Mouse (Mus musculus): ENCODE measurements around the gene Notch1. TPM values are rescaled to one million over a fixed set of nuclear protein-coding genes. Genes with fewer than 3 reads are reported as not detected.

Notch1 gene
- polyA plus RNA-seq, 1 experiment from 2014 or later = 14.1 TPM

GRCm38 (mm10) chr2:26490760-26491301 is 25.6 kb downstream of the Notch1 start:
- H3K4me1 ChIP-seq (ENCODE audit: control insufficient read depth, insufficient read depth, low read length) = peaks cover 96% of the 10 kb centered on the region
- H3K36me3 ChIP-seq (ENCODE audit: control insufficient read depth, insufficient read depth, low read length) = no peaks in the 10 kb centered on the region
- no peak overlapping the region for H3K4me3 ChIP-seq (replicated peaks; ENCODE audit: low read length)
- no peak for ATAC-seq (ENCODE audit: insufficient read depth, low FRiP score)
- H3K27me3 ChIP-seq (ENCODE audit: control insufficient read depth, insufficient read depth, low read length) = no peaks in the 10 kb centered on the region
- peak overlapping the region; percentile 53 for H3K27ac ChIP-seq (ENCODE audit: low read length)
- peak overlapping the region; percentile 9; the same call in 1 of the 2 replicates for H3K9ac ChIP-seq (ENCODE audit: low read length)
- no peaks in the 10 kb centered on the region for H3K9me3 ChIP-seq (replicated peaks; ENCODE audit: control insufficient read depth, low read length)
- WGBS = 39% methylated on average over 4 of the region's 4 CpGs
- H3K4me2 ChIP-seq (ENCODE audit: low read depth, low read length) = no peak overlapping the region

GRCm38 (mm10) chr2:26488535-26489135 is 27.8 kb downstream of the Notch1 start:
- no peak overlapping the region for H3K4me2 ChIP-seq (ENCODE audit: low read depth, low read length)
- peak overlapping the region; percentile 14; the same call in 1 of the 2 replicates for H3K9ac ChIP-seq (ENCODE audit: low read length)
- 34% methylated on average over 9 of the region's 9 CpGs for WGBS
- H3K4me3 ChIP-seq (replicated peaks; ENCODE audit: low read length) = no peak overlapping the region
- H3K27me3 ChIP-seq (ENCODE audit: control insufficient read depth, insufficient read depth, low read length) = no peaks in the 10 kb centered on the region
- H3K27ac ChIP-seq (ENCODE audit: low read length) = peak overlapping the region; percentile 66; the same call in 1 of the 2 replicates
- H3K36me3 ChIP-seq (ENCODE audit: control insufficient read depth, insufficient read depth, low read length) = no peaks in the 10 kb centered on the region
- H3K9me3 ChIP-seq (replicated peaks; ENCODE audit: control insufficient read depth, low read length) = no peaks in the 10 kb centered on the region
- peak; percentile 21; the same call in 1 of the 2 replicates for ATAC-seq (ENCODE audit: insufficient read depth, low FRiP score)
- H3K4me1 ChIP-seq (ENCODE audit: control insufficient read depth, insufficient read depth, low read length) = peaks cover 89% of the 10 kb centered on the region

DNA sequence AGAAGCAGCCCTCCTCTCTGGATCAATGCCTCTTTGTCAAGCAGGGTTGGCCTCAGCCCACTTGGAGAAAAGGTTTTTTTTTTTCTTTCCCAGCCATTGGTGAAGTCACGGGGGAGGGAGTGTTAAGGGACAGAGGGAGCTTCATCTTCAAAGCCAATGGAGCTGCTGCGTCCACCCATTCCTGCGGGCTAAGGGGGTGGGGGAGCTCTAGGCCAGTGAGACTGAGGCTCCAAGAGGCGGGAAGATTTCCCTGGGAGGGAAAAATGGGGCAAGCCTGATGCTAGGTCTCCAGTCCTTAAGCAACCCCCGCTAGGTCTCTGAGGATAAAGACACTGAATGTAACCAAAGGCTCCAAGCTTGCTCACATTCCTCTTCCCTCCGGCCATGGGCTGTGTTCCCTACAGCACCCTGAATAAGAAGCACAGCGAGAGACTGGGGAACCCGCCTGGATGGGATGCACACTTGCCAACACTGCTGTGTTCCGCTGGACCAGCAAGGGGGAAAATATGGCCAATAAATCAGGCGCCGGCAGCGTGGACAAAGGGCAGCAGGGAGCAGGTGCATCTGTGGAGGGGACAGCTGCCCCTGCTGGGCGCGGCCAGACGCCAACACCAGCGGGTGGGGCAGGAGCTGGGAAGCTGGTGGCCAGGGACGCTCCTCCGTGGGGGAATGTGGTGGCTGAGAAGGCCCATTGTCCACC is 29.0 kb downstream of the Notch1 start:
- peaks cover 90% of the 10 kb centered on the region for H3K4me1 ChIP-seq (ENCODE audit: control insufficient read depth, insufficient read depth, low read length)

GRCm38 (mm10) chr2:26486835-26487321 is 29.6 kb downstream of the Notch1 start:
- Histone ChIP-seq H3K27me3 (ENCODE audit: control insufficient read depth, insufficient read depth, low read length) (no peaks in the 10 kb centered on the region), H3K4me3 (replicated peaks; ENCODE audit: low read length) (no peak overlapping the region), H3K9ac (ENCODE audit: low read length) (no peak overlapping the region; the same call in 1 of the 2 replicates), H3K36me3 (ENCODE audit: control insufficient read depth, insufficient read depth, low read length) (no peaks in the 10 kb centered on the region), H3K27ac (ENCODE audit: low read length) (peak overlapping the region; percentile 35; the same call in 1 of the 2 replicates), H3K4me2 (ENCODE audit: low read depth, low read length) (no peak overlapping the region), H3K4me1 (ENCODE audit: control insufficient read depth, insufficient read depth, low read length) (peaks cover 90% of the 10 kb centered on the region), H3K9me3 (replicated peaks; ENCODE audit: control insufficient read depth, low read length) (no peaks in the 10 kb centered on the region)
- ATAC-seq (ENCODE audit: insufficient read depth, low FRiP score) = no peak
- 32% methylated on average over 3 of the region's 3 CpGs for WGBS

More for the DNA sequence above, 29.0 kb downstream of the Notch1 start:
- Histone ChIP-seq H3K9me3 (replicated peaks; ENCODE audit: control insufficient read depth, low read length) (no peaks in the 10 kb centered on the region), H3K9ac (ENCODE audit: low read length) (0 out of 2 replicates have a peak overlapping the region, but pooled peaks have one; percentile 26), H3K27me3 (ENCODE audit: control insufficient read depth, insufficient read depth, low read length) (no peaks in the 10 kb centered on the region), H3K4me2 (ENCODE audit: low read depth, low read length) (peak overlapping the region; percentile 11; the same call in 1 of the 2 replicates), H3K36me3 (ENCODE audit: control insufficient read depth, insufficient read depth, low read length) (no peaks in the 10 kb centered on the region), H3K4me3 (replicated peaks; ENCODE audit: low read length) (no peak overlapping the region), H3K27ac (ENCODE audit: low read length) (peak overlapping the region; percentile 66)
- no peak for ATAC-seq (ENCODE audit: insufficient read depth, low FRiP score)
- 32% methylated on average over 18 of the region's 18 CpGs for WGBS

GRCm38 (mm10) chr2:26486264-26486810 is 30.1 kb downstream of the Notch1 start:
- no peaks in the 10 kb centered on the region for H3K27me3 ChIP-seq (ENCODE audit: control insufficient read depth, insufficient read depth, low read length)
- peaks cover 4% of the 10 kb centered on the region; the same call in 1 of the 2 replicates for H3K36me3 ChIP-seq (ENCODE audit: control insufficient read depth, insufficient read depth, low read length)
- no peak overlapping the region for H3K4me2 ChIP-seq (ENCODE audit: low read depth, low read length)
- no peak for ATAC-seq (ENCODE audit: insufficient read depth, low FRiP score)
- peaks cover 91% of the 10 kb centered on the region for H3K4me1 ChIP-seq (ENCODE audit: control insufficient read depth, insufficient read depth, low read length)
- H3K27ac ChIP-seq (ENCODE audit: low read length) = peak overlapping the region; percentile 35; the same call in 1 of the 2 replicates
- H3K4me3 ChIP-seq (replicated peaks; ENCODE audit: low read length) = no peak overlapping the region
- 40% methylated on average over 5 of the region's 5 CpGs for WGBS
- no peaks in the 10 kb centered on the region for H3K9me3 ChIP-seq (replicated peaks; ENCODE audit: control insufficient read depth, low read length)
- peak overlapping the region; percentile 19; the same call in 1 of the 2 replicates for H3K9ac ChIP-seq (ENCODE audit: low read length)

- peaks cover 86% of the 10 kb centered on the region for H3K4me1 ChIP-seq (ENCODE audit: control insufficient read depth, insufficient read depth, low read length)
- no peaks in the 10 kb centered on the region for H3K9me3 ChIP-seq (replicated peaks; ENCODE audit: control insufficient read depth, low read length)
- WGBS = 42% methylated on average over 7 of the region's 7 CpGs
- no peak overlapping the region for H3K4me2 ChIP-seq (ENCODE audit: low read depth, low read length)
- no peak for ATAC-seq (ENCODE audit: insufficient read depth, low FRiP score)
- H3K4me3 ChIP-seq (replicated peaks; ENCODE audit: low read length) = no peak overlapping the region
- H3K9ac ChIP-seq (ENCODE audit: low read length) = 0 out of 2 replicates have a peak overlapping the region, but pooled peaks have one; percentile 22
- peaks cover 10% of the 10 kb centered on the region; the same call in 1 of the 2 replicates for H3K36me3 ChIP-seq (ENCODE audit: control insufficient read depth, insufficient read depth, low read length)
- H3K27me3 ChIP-seq (ENCODE audit: control insufficient read depth, insufficient read depth, low read length) = no peaks in the 10 kb centered on the region
- no peak overlapping the region for H3K27ac ChIP-seq (ENCODE audit: low read length)
Observed at GRCm38 (mm10) chr2:26485710-26486109, 30.8 kb downstream of the Notch1 start.

- Histone ChIP-seq H3K4me1 (ENCODE audit: control insufficient read depth, insufficient read depth, low read length) (peaks cover 81% of the 10 kb centered on the region), H3K36me3 (ENCODE audit: control insufficient read depth, insufficient read depth, low read length) (peaks cover 10% of the 10 kb centered on the region; the same call in 1 of the 2 replicates), H3K4me2 (ENCODE audit: low read depth, low read length) (no peak overlapping the region), H3K9me3 (replicated peaks; ENCODE audit: control insufficient read depth, low read length) (no peaks in the 10 kb centered on the region), H3K9ac (ENCODE audit: low read length) (no peak overlapping the region), H3K4me3 (replicated peaks; ENCODE audit: low read length) (no peak overlapping the region), H3K27me3 (ENCODE audit: control insufficient read depth, insufficient read depth, low read length) (no peaks in the 10 kb centered on the region), H3K27ac (ENCODE audit: low read length) (no peak overlapping the region)
- no peak for ATAC-seq (ENCODE audit: insufficient read depth, low FRiP score)
- 71% methylated on average over 9 of the region's 9 CpGs for whole genome bisulfite sequencing
Observed at GRCm38 (mm10) chr2:26485278-26485677, 31.2 kb downstream of the Notch1 start.

GRCm38 (mm10) chr2:26484169-26484568 is 32.3 kb downstream of the Notch1 start:
- H3K4me1 ChIP-seq (ENCODE audit: control insufficient read depth, insufficient read depth, low read length) = peaks cover 71% of the 10 kb centered on the region
- no peak for ATAC-seq (ENCODE audit: insufficient read depth, low FRiP score)
- no peaks in the 10 kb centered on the region for H3K9me3 ChIP-seq (replicated peaks; ENCODE audit: control insufficient read depth, low read length)
- peaks cover 19% of the 10 kb centered on the region for H3K36me3 ChIP-seq (ENCODE audit: control insufficient read depth, insufficient read depth, low read length)
- H3K9ac ChIP-seq (ENCODE audit: low read length) = no peak overlapping the region
- no peaks in the 10 kb centered on the region for H3K27me3 ChIP-seq (ENCODE audit: control insufficient read depth, insufficient read depth, low read length)
- no peak overlapping the region for H3K4me2 ChIP-seq (ENCODE audit: low read depth, low read length)
- H3K4me3 ChIP-seq (replicated peaks; ENCODE audit: low read length) = no peak overlapping the region
- H3K27ac ChIP-seq (ENCODE audit: low read length) = peak overlapping the region; percentile 83; the same call in 1 of the 2 replicates
- 88% methylated on average over 10 of the region's 10 CpGs for WGBS
